Mouse (Mus musculus) intestine, embryonic 16.5 days (tissue): ENCODE results near the gene Itpr1. TPM values are rescaled to one million over a fixed set of nuclear protein-coding genes. Genes with fewer than 3 reads are reported as not detected.

ENCODE experiments used
- ATAC-seq: fragments of 200-750 bp; cut with Nextera tagmentation; 2 replicates; pipeline ENCODE4 v1.8.0; 2017; ENCODE audit warnings: moderate TSS enrichment, moderate library complexity
- H3K27ac ChIP-seq: fragments of 300-500 bp; sonication (generic); 2 replicates; pipeline ENCODE4 v1.5.1; 2014; ENCODE audit warnings: mild to moderate bottlenecking, low read length
- H3K27me3 ChIP-seq: fragments of 300-500 bp; sonication (generic); replicated peaks from 2 replicates; pipeline ENCODE4 v1.6.1; 2014; ENCODE audit warnings: low read length, control low read depth, mixed read lengths; ENCODE audit not compliant: control insufficient read depth, insufficient read depth
- H3K36me3 ChIP-seq: fragments of 300-500 bp; sonication (generic); 2 replicates; pipeline ENCODE4 v1.6.1; 2014; ENCODE audit warnings: low read length, control low read depth; ENCODE audit not compliant: control insufficient read depth, insufficient read depth
- H3K4me1 ChIP-seq: fragments of 300-500 bp; sonication (generic); 2 replicates; pipeline ENCODE4 v1.6.1; 2014; ENCODE audit warnings: low read length, control low read depth, mixed read lengths; ENCODE audit not compliant: control insufficient read depth, insufficient read depth
- H3K4me2 ChIP-seq: fragments of 300-500 bp; sonication (generic); 2 replicates; pipeline ENCODE4 v1.6.1; 2014; ENCODE audit warnings: low read depth, low read length, control low read depth
- H3K4me3 ChIP-seq: fragments of 300-500 bp; sonication (generic); 2 replicates; pipeline ENCODE4 v1.5.1; 2014; ENCODE audit warnings: mild to moderate bottlenecking, low read length
- H3K9ac ChIP-seq: fragments of 300-500 bp; sonication (generic); 2 replicates; pipeline ENCODE4 v1.6.1; 2014; ENCODE audit warnings: low read depth, low read length
- H3K9me3 ChIP-seq: fragments of 300-500 bp; sonication (generic); 2 replicates; pipeline ENCODE4 v1.6.1; 2016; ENCODE audit warnings: low read length, control low read depth; ENCODE audit not compliant: control insufficient read depth
- WGBS: fragments of 180-500 bp; shearing (Covaris S2); extraction: QIAGEN DNeasy Blood & Tissue Kit; methylation state at CpG from one replicate; pipeline ENCODE4 v1.1.7; 2014; 5-methylcytosine and 5-hydroxymethylcytosine counted together
- polyA plus RNA-seq: library from polyadenylated mRNA; unstranded; fragments of >200 nt; fragmentation: Nextera tagmentation; extraction: Ambion mirVana; gene quantifications from 2 replicates; pipeline ENCODE4 v1.2.1, GENCODE M21; 2015

The Itpr1 gene
- polyA plus RNA-seq, 1 experiment from 2014 or later, result 5.9 TPM

- 89% methylated on average over 3 of the region's 3 CpGs for WGBS
- no peak overlapping the region for H3K4me3 ChIP-seq
- H3K4me2 ChIP-seq, result no peak overlapping the region
- peaks cover 25% of the 10 kb centered on the region for H3K4me1 ChIP-seq
- peak; percentile 24 for ATAC-seq
- no peaks in the 10 kb centered on the region for H3K9me3 ChIP-seq
- H3K27ac ChIP-seq, result no peak overlapping the region
- H3K9ac ChIP-seq, result no peak overlapping the region
- no peaks in the 10 kb centered on the region for H3K27me3 ChIP-seq
- H3K36me3 ChIP-seq, result no peaks in the 10 kb centered on the region
Measured at GRCm38 (mm10) chr6:108529150-108529549, 316.3 kb downstream of the Itpr1 start.

- 41% methylated on average over 6 of the region's 6 CpGs for WGBS
- no peak overlapping the region for H3K4me3 ChIP-seq
- ATAC-seq, result no peak; the same call in 1 of the 2 replicates
- H3K27ac ChIP-seq, result peak overlapping the region; percentile 82
- H3K4me1 ChIP-seq, result peaks cover 35% of the 10 kb centered on the region
- no peaks in the 10 kb centered on the region for H3K36me3 ChIP-seq
- peak overlapping the region; percentile 22; the same call in 1 of the 2 replicates for H3K9ac ChIP-seq
- H3K27me3 ChIP-seq, result no peaks in the 10 kb centered on the region
- no peaks in the 10 kb centered on the region for H3K9me3 ChIP-seq
- H3K4me2 ChIP-seq, result 0 out of 2 replicates have a peak overlapping the region, but pooled peaks have one; percentile 13
Measured at GRCm38 (mm10) chr6:108530781-108531323, 318.0 kb downstream of the Itpr1 start.

- Histone ChIP-seq H3K27ac (peak overlapping the region; percentile 82), H3K4me2 (peak overlapping the region; percentile 24; the same call in 1 of the 2 replicates), H3K4me3 (no peak overlapping the region), H3K9ac (peak overlapping the region; percentile 39), H3K27me3 (no peaks in the 10 kb centered on the region), H3K4me1 (peaks cover 35% of the 10 kb centered on the region), H3K36me3 (no peaks in the 10 kb centered on the region), H3K9me3 (no peaks in the 10 kb centered on the region)
- peak; percentile 58 for ATAC-seq
- 31% methylated on average over 12 of the region's 12 CpGs for WGBS
Measured at GRCm38 (mm10) chr6:108531324-108532311, 318.7 kb downstream of the Itpr1 start.

GRCm38 (mm10) chr6:108532486-108533179 is 319.7 kb downstream of the Itpr1 start:
- Histone ChIP-seq H3K4me3 (0 out of 2 replicates have a peak overlapping the region, but pooled peaks have one; percentile 2), H3K9ac (no peak overlapping the region)
- 62% methylated on average over 10 of the region's 10 CpGs for WGBS

GRCm38 (mm10) chr6:108534139-108534538 is 321.2 kb downstream of the Itpr1 start:
- Histone ChIP-seq H3K4me1 (peaks cover 45% of the 10 kb centered on the region), H3K4me3 (no peak overlapping the region), H3K9me3 (no peaks in the 10 kb centered on the region), H3K27ac (peak overlapping the region; percentile 72), H3K9ac (no peak overlapping the region), H3K27me3 (no peaks in the 10 kb centered on the region), H3K36me3 (no peaks in the 10 kb centered on the region), H3K4me2 (no peak overlapping the region)
- no peak for ATAC-seq
- WGBS, result 79% methylated on average over 5 of the region's 5 CpGs

More at GRCm38 (mm10) chr6:108532486-108533179, 319.7 kb downstream of the Itpr1 start:
- peaks cover 39% of the 10 kb centered on the region for H3K4me1 ChIP-seq
- H3K9me3 ChIP-seq, result no peaks in the 10 kb centered on the region
- peak; percentile 26 for ATAC-seq
- peak overlapping the region; percentile 82 for H3K27ac ChIP-seq
- peak overlapping the region; percentile 24; the same call in 1 of the 2 replicates for H3K4me2 ChIP-seq
- no peaks in the 10 kb centered on the region for H3K36me3 ChIP-seq
- H3K27me3 ChIP-seq, result no peaks in the 10 kb centered on the region

GRCm38 (mm10) chr6:108534596-108534995 is 321.7 kb downstream of the Itpr1 start:
- H3K9ac ChIP-seq, result 0 out of 2 replicates have a peak overlapping the region, but pooled peaks have one; percentile 29
- ATAC-seq, result peak; percentile 47
- no peaks in the 10 kb centered on the region for H3K9me3 ChIP-seq
- WGBS, result 68% methylated on average over 6 of the region's 6 CpGs
- no peaks in the 10 kb centered on the region for H3K27me3 ChIP-seq
- no peaks in the 10 kb centered on the region for H3K36me3 ChIP-seq
- H3K4me2 ChIP-seq, result no peak overlapping the region
- peaks cover 46% of the 10 kb centered on the region for H3K4me1 ChIP-seq
- H3K4me3 ChIP-seq, result no peak overlapping the region
- peak overlapping the region; percentile 72 for H3K27ac ChIP-seq

GRCm38 (mm10) chr6:108535309-108535708 is 322.4 kb downstream of the Itpr1 start:
- no peaks in the 10 kb centered on the region for H3K36me3 ChIP-seq
- H3K4me1 ChIP-seq, result peaks cover 46% of the 10 kb centered on the region
- H3K9me3 ChIP-seq, result no peaks in the 10 kb centered on the region
- peak overlapping the region; percentile 4; the same call in 1 of the 2 replicates for H3K27ac ChIP-seq
- H3K27me3 ChIP-seq, result no peaks in the 10 kb centered on the region
- ATAC-seq, result no peak
- H3K9ac ChIP-seq, result no peak overlapping the region
- no peak overlapping the region for H3K4me3 ChIP-seq
- WGBS, result 91% methylated on average over 4 of the region's 4 CpGs
- no peak overlapping the region for H3K4me2 ChIP-seq

GRCm38 (mm10) chr6:108536546-108537317 is 323.8 kb downstream of the Itpr1 start:
- H3K27ac ChIP-seq, result no peak overlapping the region
- H3K9ac ChIP-seq, result no peak overlapping the region
- WGBS, result 66% methylated on average over 8 of the region's 8 CpGs
- no peak for ATAC-seq
- no peaks in the 10 kb centered on the region for H3K36me3 ChIP-seq
- H3K4me1 ChIP-seq, result peaks cover 41% of the 10 kb centered on the region
- H3K9me3 ChIP-seq, result no peaks in the 10 kb centered on the region
- no peak overlapping the region for H3K4me3 ChIP-seq
- no peaks in the 10 kb centered on the region for H3K27me3 ChIP-seq
- no peak overlapping the region for H3K4me2 ChIP-seq
